Mouse (Mus musculus): ENCODE measurements around the gene Fstl4.

- no peak for TF ChIP-seq EP300 (IDR thresholded peaks at IDR 0.05; ENCODE audit: insufficient read depth, low read depth, low read length)
- TF ChIP-seq CTCF (IDR thresholded peaks at IDR 0.05), result no peak
- no peak for TF ChIP-seq POLR2A (IDR thresholded peaks at IDR 0.05; ENCODE audit: insufficient read depth, low read depth, low read length)
Measured at GRCm38 (mm10) chr11:53166478-53166877, 402.0 kb downstream of the Fstl4 start.
